Mouse (Mus musculus) Muller cell, postnatal 12 days (primary cell): ENCODE data around the gene Cpox.

ENCODE experiments used
- DNase-seq: peaks from one replicate; pipeline ENCODE4 v3.0.0-alpha.2; 2015; ENCODE audit errors: inconsistent ontology term

Cpox gene

DNA sequence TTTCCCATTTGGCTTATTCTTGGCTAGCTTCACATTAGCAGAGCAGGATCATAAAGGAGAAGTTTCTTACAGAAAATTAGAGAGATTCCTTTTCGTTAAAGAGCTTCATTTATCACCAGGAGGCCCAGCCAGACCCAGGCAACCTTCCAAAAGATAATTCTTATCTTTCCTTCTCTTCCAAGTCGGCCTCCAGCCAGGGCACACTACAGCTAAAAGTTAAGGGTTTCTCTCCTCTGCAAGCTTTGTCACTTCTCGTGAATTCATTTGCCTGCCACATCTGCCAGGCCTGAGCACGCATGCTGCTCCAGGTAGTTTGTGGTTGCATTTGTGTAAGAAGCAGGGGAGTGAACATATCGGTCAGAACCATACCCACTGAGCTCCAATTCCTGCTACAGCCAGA lies 828 bp upstream of the Cpox start:
- no peak for DNase-seq

DNA sequence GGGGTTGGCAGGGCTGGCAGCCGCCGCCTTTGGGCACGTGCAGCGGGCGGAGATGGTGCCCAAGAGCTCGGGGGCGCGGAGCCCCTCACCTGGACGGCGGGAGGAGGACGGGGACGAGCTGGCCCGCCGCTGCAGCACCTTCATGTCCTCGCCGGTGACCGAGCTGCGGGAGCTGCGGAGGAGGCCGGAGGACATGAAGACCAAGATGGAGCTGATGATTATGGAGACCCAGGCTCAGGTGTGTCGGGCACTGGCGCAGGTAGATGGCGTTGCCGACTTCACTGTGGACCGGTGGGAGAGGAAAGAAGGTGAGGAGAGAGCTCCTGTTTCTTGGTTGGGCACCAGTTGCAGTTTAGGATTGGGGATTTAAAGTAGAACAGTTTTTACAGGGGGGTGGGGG lies 551 bp downstream of the Cpox start:
- DNase-seq: no peak

DNA sequence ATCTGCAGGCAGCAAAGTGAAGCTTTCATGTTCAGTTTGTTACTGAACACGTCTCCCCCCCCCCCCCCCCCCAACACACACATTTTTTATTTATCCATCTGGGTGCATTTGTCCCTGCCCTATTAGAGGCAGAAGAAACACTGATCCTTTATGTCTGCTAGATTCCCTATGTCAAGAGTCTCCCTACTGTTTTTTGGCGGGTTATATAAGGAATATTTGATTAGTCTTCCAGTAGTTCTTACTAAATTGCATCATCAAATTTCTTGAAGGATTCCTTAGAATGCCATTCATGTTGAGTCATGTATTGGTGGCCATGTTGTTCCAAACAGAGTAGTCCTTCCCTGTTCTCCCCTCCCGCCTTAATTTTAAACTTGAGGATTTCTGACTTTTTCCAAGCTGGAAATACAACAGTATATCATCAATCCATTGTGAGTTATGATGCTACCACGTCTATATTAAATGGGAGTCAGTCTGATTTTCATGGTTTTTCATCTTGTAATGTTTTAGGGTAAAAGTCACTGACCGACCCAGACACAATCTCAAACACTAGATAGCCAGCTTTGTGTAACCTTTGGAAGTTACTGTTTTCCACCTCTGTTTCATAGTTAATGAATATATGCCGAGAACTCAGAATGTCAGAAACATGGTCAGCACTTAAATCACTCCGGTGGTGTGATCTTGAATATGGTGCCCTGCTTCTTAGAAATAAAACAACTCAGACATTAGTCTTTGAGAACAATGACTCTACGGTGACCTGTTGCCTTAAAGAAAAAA lies 1.3 kb downstream of the Cpox start:
- peak; percentile 31 for DNase-seq

DNA sequence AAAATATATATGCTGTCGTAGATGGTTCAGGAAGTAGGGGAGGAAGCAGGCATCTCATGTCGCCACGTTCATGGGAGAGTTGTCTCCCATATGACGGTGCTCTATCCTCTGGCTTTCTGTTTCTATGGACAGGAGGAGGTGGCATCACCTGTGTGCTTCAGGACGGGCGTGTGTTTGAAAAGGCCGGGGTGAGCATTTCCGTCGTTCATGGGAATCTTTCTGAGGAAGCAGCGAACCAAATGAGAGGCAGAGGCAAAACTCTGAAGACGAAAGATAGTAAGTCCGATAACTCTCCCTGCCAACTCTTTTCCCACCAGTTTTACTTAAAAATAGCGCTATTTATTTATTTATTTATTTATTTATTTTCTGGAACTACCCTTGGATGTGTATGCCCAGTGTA lies 2.3 kb downstream of the Cpox start:
- no peak for DNase-seq

DNA sequence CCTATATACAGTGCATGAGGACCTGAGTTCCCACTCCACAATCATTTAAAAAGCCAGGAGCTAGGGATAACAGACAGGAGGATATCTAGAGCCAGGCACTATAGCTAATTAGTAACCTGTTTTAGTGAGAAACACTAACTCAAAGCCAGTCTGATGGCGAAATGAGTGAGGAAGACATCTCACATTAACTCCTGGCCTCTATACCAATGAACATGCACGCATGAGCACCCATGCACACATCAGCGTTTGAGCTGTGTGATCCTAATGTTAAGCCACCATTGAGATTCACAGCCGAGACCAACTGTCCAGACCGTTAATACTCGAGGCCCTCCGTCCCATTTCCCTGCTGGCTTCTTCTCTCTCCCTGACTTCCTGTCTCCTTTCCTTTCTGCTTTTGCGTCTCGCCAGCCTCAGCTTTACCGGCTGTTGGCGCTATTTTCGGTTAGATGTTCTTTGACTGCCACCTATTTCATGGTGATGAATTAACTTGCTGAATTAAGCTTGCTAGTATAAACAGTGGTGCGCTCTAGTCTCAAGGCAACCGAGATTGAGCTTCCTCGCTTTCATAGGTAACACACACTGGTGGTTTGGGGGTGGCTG lies 3.8 kb downstream of the Cpox start:
- no peak for DNase-seq

DNA sequence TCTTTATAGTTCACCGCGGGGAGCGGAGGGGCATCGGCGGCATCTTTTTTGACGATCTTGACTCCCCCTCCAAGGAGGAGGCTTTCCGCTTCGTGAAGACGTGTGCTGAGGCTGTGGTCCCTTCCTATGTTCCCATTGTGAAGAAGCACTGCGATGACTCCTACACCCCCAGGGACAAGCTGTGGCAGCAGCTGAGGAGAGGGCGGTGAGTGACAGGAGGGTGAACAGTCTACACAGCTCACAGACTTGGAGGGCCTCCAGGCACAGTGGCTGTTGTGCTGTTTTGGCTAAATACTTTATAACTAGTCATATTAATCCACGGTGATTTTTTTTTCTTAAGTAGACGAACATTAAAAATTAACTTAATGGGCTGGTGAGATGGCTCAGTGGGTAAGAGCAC lies 5.2 kb downstream of the Cpox start:
- DNase-seq: no peak

DNA sequence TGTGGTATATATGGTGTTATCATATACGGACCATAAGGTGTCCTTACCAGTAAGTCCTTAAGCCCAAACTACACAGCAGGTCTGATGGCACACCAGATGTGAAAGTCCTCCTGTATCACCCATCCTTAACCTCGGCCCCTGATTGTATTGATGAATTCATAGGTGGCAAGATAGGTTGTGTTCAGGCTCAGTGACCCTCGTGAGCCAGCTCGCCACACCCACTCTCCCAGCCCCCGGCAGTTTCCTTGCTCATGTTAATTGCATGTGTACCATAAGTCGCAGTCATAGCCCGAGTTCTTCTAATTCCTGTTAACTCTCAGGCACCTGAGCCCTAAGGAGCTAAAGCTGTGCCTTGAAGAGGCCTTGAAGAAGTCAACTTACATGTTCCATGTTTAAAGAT lies 6.1 kb downstream of the Cpox start:
- no peak for DNase-seq

DNA sequence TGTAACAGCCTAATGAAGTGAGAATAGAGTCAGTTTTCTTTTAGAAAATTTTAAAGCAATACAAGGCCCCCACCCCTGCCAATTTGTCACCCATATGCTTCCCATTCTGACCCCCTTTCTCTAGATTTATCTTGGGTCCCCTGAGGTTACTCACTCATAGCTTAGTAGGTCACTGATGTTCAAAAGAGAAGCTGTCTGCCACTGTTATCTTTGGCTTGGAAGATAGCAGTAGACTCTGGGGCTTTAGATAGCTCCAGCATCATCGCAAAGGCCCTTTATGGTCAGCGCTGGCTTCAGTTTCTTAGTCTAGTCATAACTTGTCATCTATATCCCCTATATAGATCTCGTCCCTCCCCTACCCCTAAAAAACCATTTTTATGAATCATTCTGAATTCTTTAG lies 6.5 kb downstream of the Cpox start:
- no peak for DNase-seq

DNA sequence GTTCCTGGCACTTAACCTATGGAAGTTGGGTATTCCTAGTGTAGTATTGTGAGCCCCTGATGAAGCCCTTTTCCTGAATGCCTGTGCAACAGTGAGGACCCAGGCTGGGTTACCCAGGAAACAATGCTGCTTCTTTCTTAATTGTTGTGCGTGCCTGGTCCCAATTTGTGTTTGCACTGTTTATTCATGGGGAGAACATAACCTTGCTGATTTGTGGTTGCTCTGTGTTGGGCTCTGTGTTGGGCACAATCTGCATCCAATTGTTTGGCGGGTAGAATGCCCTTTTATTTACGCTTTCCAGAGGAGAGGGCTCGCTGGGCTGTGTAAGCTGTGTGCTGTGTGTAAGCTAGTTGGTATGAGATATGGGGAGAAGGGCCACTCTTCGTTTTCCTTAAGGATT lies 7.4 kb downstream of the Cpox start:
- no peak for DNase-seq

DNA sequence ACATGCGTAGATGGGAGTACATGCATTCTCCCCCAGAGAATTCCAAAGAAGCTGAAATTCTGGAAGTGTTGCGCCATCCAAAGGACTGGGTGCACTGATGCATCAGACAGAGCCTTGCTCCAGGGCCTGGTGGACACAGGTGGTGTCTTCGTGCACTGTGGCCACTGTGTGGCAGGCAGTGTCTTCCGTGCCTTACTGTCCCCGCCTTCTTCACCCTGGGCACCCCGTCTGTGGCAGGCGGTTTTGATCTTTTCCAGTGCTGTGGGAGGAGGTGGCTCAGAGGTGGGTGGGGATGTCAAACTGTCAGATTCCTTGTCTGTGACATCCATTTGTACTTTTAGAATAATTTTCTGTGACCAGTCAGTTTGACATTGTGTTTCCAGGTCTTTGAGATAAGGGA lies 8.6 kb downstream of the Cpox start:
- DNase-seq: no peak

DNA sequence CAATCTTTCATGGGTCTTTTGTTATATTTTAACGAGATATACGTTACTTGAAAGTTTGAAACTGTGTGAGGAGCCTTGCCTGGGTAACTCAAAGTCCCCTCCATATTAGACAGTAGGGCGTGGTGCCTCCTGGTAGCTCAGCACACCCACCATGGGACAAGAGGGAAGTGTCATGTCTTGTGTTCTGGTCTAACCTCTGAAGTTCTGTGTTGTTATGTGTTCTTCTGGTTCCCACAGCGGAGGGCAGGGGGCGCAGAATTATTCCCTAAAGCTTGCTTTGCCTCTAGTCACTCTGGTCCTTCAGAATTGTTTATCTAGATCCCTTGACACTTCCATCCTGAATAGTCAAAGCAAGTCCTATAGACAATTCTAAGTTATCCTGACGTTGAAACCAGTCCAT lies 12.0 kb downstream of the Cpox start:
- no peak for DNase-seq

DNA sequence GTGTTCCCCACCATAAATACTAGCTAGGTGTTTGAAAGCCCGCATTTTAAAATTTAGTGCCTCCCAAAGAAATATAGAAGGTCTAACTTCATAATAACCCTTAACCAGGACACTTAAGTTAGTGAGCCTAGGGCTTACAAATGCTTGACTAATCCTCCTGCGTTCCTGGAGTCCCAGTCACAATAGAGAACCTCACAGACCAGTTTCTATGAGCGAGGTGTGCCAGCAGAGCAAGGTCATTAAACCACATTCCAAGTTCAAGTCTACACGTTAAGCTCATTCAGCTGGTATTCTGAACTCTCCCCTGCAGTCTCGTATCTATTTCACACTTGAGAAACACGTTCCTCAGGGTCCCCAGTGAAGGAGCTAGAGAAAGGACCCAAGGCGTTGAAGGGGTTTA lies 12.8 kb downstream of the Cpox start:
- no peak for DNase-seq

DNA sequence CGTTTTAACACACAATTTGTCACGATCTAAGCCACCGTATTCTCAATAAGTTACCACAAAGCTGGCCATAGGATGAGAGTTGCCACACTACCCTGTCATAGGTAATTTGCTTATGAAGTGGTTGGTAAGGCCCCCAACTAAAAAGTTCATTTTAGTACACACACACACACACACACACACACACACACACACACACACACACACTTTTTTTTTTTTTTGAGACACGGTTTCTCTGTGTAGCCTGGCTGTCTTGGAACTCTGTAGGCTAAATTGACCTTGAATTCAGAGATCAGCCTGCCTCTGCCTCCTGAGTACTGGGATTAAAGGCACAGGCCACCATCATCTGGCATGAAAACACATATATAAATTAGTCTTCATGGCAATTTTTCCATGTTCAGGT lies 13.8 kb downstream of the Cpox start:
- DNase-seq: no peak

DNA sequence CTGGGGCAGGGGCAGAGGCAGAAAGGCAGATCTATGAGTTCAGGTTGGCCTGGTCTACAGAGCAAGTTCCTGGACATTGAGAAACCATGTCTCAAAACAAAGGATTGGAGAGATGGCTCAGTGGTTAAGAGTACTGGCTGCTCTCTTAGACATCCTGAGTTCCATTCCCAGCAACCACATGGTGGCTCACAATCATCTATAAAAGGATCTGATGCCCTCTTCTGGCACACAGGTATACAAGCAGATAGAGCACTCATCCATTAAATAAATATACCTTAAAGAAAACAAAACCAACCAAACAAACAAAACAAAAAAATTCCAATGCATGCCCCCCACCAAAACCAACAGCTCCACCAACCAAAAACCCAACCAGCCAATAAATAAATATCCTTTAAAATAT lies 14.4 kb downstream of the Cpox start:
- DNase-seq: no peak

DNA sequence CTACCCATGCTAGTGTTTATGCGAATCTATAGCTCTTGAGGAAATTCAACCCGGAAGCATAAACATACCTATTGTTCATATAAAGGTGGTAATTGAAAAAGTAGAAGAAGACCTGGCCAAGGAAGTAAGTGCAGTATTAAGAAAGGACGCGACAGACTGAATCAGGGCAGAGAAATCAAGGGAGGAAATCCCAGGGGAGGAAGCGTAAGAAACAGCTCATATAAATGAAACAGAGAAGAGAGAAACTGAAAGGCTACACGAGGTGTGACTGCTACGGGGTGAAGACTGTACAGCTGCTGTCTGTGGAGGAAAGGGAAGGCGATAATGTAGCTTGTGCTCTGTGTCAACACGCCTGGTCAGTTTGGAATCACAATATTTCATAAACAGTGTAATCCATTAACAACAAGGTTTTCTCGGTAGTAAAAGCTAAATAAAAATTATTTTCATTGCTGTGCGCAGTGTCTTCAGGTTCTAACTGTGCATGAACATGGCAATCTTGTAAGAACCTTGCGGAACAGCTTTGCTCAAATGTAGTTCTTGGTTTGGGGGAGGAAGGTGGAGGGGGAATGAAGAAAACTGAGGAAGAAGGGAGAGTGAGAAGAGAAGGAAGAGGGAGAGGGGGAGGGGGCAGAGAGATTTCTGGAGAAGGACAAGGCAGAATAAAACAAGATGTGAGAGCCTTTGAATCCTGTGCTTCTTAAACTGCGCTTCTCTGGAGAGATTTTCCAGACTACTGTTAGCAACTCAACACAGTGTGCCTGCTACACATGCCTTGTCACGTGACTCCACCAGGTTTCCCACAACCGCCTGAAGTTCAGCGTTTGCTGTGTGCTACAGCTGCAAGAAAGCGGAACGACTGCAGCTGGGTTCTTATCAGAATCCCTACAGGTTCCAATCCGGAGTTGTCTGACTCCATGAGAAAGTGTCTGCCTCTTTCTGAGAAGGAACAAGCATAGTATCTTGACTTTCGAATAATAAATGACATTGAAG lies 15.8 kb downstream of the Cpox start:
- DNase-seq: no peak

DNA sequence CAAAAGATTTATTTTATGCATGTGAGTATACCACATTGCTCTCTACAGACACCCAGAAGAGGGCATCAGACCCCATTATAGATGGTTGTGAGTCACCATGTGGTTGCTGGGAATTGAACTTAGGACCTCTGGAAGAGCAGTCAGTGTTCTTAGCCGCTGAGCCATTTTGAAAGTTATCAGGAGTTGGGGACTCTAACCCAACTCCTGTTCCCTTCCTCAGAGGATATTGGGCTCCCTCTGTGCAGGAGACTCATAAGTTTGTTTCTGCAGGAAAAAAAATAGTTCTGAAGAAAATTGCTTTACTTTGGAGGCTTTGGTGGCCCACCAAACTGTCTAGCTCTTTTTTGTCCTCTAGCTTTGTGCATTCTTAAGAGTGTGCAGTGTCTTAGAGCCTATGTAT lies 18.4 kb downstream of the Cpox start:
- DNase-seq: no peak

DNA sequence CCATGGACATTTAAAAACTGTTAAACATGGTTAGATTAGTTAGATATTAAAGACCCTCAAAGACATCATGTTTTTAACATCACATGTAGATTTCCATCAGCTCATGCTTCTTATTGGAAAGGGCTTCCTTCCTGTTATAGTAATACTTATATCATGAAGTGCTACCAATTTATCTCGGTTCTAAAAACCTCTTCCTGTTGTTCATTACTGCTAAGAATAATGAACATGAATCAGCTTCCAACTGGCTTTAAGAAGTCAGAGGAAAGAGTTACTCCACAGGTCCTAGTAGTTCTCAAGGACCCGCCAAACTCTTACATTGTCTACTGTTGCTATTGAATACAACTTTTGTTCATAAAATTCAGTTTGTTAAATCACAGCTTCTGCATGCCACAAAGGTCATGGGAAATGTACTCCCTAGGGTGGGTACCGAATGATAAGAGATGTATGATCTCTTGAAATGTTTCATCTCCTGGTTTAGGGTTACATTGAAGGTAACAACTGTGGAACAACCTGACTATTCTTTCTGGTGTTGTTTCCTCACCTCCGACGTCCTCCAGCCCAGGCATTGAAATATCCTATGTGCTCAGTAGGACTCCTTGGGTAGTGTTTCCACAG lies 19.6 kb downstream of the Cpox start:
- DNase-seq: no peak

DNA sequence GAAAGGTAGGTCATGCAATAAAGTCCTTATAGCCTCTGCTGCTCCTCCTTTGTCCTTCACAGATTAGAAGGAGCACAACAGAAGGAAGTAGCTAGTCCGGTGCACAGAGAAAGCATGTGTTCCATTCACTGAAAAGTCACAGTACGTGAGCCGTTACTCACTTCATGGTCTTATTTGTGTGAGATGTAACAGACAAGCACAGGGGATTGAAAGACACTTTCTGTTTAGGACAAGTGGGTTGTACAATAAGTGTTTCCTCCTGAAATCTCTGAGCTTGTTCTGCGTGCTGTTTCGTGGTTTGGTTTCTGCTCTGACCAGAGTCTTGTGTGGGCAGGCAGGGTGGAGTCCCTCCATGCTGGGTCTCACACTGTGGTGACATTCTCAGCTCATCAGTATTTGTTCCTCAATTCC lies 20.2 kb downstream of the Cpox start:
- no peak for DNase-seq

DNA sequence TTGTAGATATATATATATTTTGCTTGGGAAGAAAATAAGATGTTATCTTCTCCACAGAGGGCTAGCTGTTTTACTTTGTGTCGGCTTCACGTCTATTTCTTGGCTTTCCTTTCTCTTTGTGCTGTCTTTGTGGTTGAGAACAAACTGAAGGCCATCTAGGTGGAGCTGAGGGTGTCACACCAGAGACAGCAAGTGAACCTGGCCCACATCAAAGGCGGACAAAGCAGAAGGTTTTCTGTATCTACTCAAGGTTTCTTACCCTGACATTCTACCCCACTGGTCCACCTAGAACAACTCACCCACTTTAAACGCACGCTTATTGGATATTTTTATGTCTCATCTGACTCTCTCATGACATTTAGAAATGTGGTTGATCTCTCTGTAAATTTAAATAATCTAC lies 24.0 kb downstream of the Cpox start:
- DNase-seq: no peak

DNA sequence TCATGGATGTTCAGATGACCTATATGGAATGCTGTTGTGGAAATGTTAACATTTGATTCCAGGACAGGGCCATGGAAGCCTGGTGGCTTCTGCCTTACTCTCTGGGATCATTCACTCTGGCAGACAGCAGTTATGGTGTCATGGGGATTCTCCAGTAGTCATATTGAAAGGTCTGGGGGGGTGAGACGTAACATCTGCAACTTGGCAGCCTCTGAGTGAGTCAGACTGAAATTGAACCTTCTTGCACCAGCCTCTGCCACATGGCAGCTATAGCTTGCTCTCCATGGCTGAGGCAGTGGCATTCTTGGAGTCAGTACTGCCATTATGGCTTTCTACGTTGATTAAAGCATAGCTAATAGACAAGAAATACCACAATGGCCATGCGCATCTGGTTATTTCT lies 26.7 kb downstream of the Cpox start:
- DNase-seq: no peak

DNA sequence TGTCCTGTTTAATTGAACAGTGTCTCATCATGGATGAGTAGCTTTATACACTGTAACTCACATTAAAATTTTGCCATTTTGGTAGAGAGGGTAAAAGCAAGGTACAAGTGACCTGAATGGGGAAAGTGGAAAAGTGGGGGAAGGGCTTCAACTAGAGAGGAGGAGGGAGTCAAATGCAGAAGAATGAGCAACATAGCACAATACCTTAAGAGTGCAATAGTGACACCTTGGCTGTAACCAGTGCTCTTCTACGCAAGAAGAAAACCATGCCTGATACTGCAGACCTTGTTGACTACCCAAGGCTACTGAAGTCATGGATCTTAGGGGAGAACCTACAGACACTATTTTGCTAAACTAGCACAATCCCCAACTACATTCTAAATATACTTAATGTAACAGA lies 27.2 kb downstream of the Cpox start:
- DNase-seq: no peak

DNA sequence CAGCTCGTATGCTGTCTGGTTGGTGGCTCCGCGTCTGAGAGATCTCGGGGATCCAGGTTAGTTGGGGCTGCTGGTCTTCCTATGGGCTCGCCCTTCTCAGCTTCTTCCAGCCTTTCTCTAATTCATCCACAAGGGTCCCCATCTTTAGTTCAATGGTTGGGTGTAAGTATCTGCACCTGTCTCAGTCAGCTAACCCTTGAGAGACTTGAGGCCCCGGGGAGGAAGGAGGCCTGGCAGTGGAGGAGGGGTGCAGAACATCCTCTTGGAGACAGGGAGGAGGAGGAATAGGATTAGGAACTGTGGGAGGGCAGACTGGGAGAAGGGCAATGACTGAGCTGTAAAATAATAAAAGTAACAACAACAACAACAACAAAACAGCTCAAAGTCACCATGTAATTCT lies 30.1 kb downstream of the Cpox start:
- DNase-seq: no peak
